Mouse (Mus musculus) ovary, postnatal 14 days (tissue): ENCODE data around the gene Iffo1.
A peak's percentile ranks its signal among the peaks of the same experiment; 100 is the strongest.
"Not testable (repeated sequence)": the region's sequence is repeated elsewhere in the genome, so short reads cannot be mapped to it uniquely, and the experiment has no call there.

Source experiments
- DNase-seq: peaks from one replicate; pipeline ENCODE4 v3.0.0; 2022; ENCODE audit warnings: low spot score

Gene Iffo1

DNA sequence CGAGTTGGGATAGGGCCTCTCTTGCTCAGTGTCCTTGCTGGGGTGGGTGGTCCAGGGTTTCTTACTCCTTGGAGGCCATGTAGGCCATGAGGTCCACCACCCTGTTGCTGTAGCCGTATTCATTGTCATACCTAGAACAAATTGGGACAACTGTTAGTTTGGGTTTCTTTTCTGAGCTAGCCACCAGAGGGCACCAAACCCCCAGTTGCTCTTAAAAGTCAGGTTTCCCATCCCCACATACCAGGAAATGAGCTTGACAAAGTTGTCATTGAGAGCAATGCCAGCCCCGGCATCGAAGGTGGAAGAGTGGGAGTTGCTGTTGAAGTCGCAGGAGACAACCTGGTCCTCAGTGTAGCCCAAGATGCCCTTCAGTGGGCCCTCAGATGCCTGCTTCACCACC lies 16.9 kb downstream of the Iffo1 start:
- DNase-seq, result peak; percentile 61

DNA sequence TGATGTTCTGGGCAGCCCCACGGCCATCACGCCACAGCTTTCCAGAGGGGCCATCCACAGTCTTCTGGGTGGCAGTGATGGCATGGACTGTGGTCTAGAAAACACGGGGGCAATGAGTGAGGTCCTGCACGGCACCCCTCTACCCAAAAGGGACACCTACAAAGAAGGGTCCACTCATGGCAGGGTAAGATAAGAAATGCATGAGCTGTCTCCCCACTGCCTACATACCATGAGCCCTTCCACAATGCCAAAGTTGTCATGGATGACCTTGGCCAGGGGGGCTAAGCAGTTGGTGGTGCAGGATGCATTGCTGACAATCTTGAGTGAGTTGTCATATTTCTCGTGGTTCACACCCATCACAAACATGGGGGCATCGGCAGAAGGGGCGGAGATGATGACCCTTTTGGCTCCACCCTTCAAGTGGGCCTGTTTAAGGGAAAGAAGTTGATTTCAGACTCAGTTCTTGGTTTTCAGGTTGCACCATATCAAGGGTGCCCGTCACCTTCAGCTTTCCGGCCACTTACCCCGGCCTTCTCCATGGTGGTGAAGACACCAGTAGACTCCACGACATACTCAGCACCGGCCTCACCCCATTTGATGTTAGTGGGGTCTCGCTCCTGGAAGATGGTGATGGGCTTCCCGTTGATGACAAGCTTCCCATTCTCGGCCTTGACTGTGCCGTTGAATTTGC lies 17.7 kb downstream of the Iffo1 start:
- DNase-seq, result not testable (repeated sequence)

DNA sequence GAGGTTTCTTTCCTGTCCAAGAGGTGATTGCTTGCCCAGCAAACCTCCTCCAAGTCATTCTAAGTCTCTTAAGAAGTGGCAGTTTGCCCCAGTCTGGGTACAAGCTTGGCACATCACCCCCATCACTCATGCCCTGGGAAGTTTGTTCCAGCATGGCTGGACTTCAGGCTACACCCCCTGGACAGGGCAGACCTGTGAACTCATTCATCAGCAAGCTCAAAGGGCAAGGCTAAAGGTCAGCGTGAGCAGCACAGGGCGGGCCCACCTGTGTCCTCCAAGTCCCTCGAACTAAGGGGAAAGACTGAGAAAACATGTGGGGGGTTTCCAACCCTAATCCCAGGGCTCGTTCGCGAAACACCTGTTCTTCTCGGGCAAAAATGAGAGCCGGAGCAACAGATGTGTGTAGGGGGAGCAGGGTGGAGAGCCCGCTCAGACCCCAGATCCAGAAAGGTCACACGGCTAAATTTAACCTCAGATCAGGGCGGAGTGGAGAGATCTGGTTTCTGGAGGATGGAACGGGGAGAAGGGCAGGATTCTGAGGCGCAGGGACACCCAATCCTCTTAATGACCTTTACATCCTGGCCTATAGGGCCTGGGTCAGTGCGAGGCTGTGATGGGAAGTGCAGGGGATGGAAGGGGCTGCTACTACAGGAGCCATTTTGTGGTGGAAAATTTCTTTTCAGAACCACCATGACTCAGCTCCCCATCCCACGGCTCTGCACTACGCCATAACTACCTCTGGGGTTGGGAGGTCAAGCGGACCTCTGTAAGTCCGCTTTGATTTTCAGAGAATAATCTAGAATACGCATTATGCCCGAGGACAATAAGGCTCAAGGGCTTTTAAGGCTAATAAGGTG lies 19.0 kb downstream of the Iffo1 start:
- no peak for DNase-seq

DNA sequence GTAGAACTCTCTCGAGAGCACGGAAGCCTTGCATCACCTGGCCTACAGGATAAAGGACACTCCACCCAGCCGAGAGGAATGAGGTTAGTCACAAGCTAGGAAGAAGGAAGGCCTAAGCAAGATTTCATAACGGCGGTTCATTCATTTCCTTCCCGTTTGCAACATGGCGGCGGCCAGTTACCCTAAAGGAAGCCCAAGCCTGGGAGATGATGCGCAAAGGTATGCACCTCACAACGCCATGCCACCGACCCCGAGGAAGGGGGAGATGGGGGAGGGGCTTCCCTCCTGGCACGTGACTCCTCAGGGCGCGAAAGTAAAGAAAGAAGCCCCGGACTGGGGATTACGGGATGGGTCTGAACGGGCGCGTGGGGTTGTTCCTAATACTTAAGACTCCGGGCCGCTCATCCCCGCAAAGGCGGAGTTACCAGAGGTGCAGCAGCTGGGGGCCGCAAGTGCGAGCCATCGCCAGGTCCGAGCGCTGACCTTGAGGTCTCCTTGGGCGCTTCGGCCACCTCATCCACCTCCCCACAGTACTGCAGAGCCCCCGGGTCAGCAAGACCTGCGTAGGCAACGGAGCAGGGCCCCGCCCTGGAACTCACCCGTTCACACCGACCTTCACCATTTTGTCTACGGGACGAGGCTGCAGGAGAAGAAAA lies 19.8 kb downstream of the Iffo1 start:
- no peak for DNase-seq

DNA sequence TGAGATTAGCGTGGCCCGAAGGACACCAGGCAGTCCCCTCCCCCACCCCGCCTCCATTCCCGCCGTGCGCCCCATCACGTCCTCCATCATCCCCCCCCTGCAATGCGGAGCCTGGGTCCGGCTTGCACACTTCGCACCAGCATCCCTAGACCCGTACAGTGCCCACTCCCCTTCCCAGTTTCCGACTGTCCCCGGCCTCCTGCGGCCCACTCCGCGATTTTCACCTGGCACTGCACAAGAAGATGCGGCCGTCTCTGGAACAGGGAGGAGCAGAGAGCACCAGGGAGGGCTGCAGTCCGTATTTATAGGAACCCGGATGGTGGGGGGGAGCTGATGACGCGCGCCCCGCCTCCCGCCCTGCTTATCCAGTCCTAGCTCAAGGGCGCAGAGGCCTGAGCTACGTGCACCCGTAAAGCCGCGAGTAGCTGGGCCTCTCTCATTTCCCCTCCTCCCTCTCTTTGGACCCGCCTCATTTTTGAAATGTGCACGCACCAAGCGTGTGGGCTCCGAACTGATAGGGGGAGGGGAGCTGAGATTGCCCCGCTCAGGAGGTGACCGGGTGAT lies 20.4 kb downstream of the Iffo1 start:
- DNase-seq, result peak; percentile 92

DNA sequence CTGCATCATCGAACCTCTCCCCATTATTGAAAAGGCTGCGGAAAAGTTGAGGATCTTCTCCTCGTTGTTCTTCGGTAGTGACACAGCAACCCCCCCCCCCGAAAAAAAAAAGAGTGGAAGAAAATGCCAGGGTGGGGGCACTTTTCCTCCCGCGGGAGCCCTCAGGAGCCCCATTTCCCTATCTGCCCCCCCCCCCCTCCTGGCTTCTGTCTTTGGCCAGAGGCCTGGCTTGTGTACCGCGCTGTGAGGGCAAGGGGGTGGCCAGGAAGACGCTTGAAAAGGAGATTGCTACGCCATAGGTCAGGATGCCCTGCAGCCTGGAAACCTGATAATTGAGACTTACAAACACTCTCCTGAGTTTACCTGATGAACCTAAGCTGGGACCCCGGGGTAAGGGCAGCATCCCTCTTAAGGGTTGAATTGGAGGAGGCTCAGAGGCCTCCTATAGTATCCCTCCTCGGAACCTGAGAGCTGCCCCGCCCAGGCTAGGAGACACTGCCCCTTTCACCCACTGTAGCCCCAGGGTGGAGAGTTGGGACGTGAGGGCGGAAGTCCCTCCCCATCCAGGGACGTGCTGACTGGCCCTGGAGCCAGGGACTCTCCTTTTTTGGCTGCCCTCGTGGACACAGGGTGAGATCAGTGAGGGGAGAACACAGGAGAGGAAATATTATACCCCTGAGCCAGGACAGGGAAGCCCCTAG lies 21.2 kb downstream of the Iffo1 start, which contains the start of gene Gapdh:
Gene Gapdh (minus strand): TSS at position 417 of the 701 bp plus-strand sequence.
- DNase-seq, result peak; percentile 56

DNA sequence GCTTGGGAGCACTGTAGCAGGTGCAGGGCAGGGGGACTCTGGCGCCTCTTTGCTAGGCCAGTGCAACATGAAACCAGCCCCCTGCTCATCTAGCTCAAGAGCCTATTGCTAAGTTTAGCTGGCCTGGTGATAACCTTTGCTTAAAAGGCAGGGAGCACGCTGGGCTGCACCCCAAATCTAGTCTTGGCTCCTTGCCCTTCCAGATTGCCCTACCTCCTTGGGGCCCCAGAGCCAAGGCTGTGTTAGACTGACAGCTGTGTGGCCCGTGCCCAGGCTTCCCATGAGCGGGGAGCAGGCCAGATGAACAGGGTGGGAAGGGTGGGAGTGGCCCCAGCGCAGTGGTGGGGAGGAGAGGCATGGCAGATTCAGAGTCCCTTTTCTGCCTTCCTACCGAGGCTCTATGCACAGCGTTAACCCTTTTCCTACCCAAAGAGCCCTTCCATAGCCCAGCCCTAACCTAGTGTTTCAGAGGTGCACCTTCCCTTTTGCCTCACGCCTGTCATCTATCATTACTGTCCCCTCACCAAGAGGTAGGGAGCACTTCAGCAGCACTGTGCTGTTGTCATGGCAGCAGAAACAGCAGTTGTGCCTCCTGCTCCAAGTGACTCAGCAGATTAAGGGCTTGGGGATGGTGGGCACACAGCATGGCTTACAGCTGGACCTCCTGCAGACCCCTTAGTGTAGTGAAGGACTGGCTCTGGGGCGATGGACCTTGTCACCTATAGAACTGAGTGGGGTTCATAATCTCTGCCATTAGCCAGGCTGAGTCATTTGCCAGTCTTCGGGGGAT lies 22.0 kb downstream of the Iffo1 start:
- DNase-seq, result no peak

DNA sequence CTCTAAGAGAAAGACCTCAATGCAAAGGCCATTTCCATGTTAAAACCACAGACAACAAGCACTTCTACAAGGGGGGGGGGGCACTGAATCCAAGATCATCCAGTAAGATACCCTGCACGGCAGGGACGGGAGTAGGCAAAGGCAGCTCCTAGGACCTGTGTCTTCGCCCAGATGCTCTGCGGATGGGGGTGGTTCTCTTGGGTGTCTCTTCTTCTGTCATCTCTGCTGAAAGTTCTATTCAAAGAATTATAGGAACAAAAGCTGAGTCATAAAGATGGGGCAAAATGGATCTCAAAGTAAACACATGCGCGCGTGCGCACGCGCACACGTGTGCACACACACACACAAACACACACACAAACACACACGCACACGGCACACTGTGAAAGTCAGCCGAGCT lies 23.0 kb downstream of the Iffo1 start:
- no peak for DNase-seq

DNA sequence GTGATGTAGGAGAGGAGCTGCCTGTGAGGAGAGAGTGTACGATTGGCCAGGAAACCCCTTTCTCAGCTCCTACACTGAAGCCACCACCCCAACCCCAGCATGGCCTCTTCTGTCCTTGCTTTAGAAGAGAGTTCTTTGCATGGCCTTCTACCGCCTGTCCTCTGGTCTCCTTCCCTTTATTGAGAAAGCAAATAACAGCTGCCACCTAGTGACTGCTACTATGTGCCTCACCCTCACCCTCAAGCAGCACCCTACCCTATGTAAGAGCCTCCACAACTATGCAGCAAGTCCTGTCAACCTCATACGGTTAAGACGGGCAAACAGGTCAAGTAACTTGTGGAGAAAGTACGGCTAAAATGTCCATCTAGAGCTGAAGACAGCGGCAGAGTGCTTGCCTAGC lies 25.2 kb downstream of the Iffo1 start:
- no peak for DNase-seq

DNA sequence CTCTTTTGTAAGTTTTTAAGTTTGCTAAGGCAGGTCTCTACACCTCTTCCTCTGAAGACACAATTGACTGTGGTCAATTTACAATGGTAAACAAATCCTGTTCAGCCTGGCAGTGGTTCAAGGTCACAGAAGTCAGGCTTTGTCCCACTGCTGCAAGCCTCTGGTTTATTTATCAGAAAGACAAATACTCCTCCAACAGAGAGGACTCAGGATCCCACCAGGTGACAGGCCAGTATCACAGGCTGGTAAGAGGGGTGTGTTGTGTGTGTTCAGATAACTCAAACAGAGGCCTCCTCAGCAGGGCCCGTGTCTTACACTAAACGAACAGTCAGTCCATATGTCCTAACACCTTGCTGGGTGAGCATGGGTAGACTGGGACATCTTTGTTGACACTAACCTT lies 27.4 kb downstream of the Iffo1 start:
- DNase-seq, result no peak

DNA sequence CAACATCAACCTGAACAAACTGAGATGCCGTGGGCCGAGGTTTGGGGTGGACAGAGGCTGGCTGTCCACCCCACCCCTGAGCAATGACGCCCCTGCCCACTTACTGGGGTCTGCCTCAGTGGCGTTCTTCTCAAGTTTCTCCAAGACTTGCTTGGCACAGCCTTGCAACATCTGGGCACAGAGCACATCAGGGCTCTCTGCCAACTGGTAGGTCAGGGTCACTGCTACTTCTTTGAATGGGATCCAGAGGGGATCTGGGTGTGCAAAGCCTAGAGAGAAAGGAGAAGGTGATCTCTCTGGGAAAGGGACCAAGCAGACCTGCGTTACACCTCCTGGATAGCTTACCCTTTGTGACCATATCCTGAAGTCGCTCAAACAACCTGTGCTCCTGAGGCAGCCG lies 28.2 kb downstream of the Iffo1 start:
- DNase-seq, result no peak

DNA sequence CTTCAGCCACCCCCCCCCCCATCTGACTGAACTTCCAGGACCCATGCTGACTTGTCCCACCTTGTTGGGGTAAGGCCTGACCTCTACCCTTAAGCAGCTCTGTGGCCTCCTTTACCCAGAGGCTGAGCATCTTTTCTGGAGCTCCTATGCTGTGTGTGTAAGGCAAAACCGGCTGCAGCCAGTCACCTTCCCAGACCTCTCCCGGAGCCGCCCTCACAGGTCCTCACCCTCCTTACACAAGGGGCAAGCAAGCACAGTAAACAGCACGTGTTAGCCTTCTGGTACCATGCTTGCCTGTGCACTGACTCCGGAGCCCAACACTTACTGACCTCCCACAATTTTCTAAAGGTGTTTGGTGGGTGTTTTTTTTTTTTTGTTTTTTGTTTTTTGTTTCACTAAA lies 30.4 kb downstream of the Iffo1 start:
- no peak for DNase-seq

DNA sequence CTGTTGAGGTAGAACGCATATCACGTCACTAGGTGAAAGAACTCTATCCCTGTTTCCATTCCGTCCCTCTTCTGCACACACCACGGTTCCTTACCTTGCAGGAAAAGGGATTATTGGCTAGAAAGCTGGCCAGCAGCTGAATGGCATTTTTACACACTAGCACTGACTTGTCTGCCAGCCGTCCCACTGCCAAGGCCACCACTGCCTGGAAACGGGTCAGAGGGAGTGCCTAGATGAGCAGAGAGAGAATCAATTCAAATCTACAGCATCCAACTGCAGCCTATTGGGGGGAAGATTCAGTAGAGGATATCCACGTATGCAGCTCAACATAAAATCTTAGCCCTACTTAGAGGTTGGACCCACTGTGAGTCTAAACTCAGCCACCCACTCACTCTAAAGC lies 34.6 kb downstream of the Iffo1 start:
- DNase-seq, result no peak

DNA sequence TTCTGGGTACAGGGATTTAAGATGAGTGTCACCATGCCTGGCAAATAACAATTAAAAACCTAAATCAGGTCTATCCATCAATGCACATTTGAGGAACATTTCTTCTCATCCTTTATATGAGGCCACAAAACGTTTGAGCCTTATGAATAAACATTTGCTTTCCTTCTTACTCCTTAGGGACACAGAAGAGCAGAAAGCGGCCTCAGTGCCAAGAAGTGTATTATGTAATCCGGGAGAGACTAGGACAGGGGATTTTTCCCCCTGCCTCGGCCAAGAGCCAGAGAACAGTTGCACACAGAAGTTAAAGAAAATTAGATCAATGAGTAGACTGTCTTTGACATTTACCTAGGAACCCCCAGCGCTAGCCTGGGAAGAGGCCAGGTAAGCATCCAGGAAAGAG lies 37.1 kb downstream of the Iffo1 start:
- no peak for DNase-seq

DNA sequence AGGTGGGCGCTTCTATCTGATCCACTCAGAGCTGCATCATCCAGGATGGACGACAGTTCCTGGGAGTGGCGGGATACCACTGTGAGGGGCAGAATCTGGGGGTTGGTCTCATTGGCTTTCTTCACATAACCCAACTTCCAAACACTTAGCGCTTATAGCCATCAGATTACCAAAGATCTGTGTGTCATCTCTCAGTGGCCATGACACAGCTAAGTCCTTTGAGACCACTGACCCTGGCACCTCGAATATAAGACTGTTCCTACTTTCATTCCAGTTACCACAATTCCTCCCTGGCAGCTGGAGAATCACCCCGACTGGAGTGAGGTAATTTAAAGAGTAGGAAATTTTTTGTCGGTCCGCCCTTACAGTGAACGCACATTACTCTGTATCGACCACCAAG lies 41.2 kb downstream of the Iffo1 start:
- no peak for DNase-seq

DNA sequence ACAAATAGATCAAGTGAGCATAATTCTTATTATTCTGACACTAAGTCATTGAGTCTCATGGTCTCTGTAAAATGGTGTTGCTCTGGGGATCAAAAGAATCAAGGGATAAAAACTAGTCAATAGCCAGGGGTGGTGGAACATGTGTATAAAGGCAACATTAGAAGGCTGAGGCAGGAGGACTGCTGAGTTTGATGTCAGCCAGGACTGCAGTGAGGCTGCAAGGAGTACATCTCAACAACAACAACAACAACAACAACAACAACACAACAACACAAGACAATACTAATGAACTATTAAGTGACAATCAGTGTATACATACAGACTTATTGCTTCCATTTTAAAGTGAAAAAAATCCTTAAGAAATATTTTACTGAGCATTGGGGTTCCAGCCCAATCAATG lies 45.8 kb downstream of the Iffo1 start:
- no peak for DNase-seq

DNA sequence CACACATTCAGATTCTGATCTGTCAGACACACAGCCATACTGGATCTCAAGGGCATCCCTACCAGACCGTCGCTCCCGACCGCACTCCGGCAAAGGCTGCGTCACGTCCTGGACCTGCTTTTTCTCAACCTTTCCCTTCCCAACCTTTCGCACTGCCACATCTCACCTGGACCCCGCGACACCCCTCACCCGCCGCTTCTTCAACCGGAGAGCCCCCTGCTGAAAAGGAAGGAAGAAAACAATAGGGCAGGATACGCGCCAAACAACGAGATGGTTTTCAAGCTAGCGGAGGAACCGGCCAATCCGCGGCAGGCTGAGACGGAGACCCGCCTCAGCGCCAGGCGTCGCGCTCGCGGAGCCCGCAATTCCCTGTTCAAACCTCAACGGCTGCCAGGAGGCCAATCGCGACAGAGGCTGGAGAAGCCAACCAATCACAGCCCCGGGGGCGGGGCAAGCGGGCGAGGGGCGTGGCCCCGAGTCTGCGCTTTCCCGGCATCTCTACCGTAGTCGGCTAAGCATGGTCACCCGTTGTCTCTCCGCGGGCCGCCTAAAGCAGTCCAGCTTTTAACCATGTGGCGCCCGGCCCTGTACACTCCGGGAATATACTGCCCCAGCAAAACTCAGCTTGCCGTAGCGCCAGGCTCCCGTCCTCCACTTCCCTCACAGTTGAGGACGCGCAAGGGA lies 46.4 kb downstream of the Iffo1 start, which contains the start of the genes Ncapd2 and Mrpl51:
Gene Ncapd2 (minus strand): TSS at position 370 of the 684 bp plus-strand sequence.
Gene Mrpl51 (plus strand): TSS at position 470 of the 684 bp plus-strand sequence.
- DNase-seq, result peak; percentile 97

DNA sequence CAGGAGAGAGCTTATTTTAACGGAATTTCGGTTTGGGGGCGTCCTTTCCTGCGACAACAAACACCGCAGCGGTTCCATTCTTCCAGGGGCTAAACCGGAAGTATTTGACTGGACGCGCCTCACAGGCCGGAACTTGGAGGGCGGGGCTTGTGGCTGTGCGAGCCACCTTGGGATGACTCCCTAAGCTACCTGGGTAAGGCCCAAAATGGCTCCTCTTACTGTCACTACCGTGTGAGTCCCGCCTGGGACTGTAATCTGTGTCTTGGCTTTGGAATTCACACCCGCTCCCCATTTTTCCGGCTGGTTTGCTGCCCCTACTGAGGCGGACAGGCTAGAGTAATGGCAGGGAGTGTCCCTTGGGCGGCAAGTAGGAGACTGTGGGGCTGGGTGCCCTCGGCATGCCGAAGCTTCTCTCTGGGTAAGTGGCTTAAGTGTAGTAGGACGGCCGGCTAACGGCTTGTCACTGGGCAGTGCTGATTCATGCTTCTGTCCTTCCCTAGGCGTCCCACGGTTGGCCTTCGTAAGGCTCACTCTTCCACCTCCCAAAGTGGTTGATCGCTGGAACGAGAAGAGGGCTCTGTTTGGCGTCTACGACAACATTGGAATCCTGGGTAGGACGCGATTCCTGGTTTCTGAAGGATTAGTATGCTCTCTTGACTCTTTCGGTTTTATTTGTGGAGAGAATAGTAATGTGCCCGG lies 47.1 kb downstream of the Iffo1 start:
- DNase-seq, result peak; percentile 84

DNA sequence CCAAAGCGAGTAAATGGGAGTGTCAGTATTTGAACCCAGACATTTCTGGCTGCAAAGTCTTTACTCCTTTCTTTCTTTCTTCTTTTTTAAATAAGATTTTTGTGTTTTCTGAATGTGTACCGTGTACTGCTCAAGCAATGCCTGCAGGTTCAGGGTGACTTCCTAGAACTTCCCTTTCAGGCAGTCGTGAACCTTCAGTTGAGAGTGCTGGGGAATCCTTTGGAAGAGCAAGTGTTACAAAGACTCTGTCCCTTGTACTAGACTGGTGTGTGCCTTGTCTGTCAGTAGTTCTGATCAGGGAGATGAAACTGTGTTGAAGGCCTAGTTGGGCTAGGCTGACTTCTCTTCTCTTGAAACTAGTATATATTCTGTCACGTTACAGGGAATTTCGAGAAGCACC lies 47.8 kb downstream of the Iffo1 start:
- DNase-seq, result no peak

DNA sequence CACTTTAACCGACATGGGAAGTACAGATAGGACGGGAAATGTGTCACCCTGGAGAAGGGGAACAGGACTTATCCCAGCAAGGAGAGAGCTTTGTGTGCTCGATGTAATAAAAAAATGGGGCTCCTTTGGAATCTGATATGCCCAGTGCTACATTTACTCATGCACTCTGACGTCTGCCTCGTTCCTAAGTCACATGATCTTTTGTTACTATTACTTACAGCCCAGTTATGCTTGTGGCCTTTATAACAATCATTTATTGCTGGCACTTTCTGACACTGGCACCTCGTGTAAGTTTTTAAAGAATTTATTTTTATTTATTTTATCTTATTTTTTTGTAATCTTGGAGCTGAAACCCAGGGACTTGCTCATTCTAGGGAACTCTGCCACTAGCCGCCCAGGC lies 48.3 kb downstream of the Iffo1 start:
- no peak for DNase-seq
